Mouse (Mus musculus) liver, embryonic 11.5 days (tissue): ENCODE data around the gene Irf4. TPM values are rescaled to one million over a fixed set of nuclear protein-coding genes. Genes with fewer than 3 reads are reported as not detected.

Experiments
- ATAC-seq: fragments of 200-750 bp; cut with Nextera tagmentation; replicated peaks from 2 replicates; pipeline ENCODE4 v1.8.0; 2017; ENCODE audit warnings: moderate number of reproducible peaks, mild to moderate bottlenecking, moderate TSS enrichment, moderate library complexity; ENCODE audit not compliant: low FRiP score
- DNase-seq: peaks from one replicate; pipeline ENCODE4 v3.0.0-alpha.2; 2017; ENCODE audit warnings: low spot score
- H3K27ac ChIP-seq: fragments of 300-500 bp; sonication (generic); 2 replicates; pipeline ENCODE4 v1.5.1; 2014; ENCODE audit warnings: mild to moderate bottlenecking, low read depth, low read length, control low read depth
- H3K27me3 ChIP-seq: fragments of 300-500 bp; sonication (generic); replicated peaks from 2 replicates; pipeline ENCODE4 v1.6.1; 2014; ENCODE audit warnings: low read length, mixed read lengths; ENCODE audit not compliant: control insufficient read depth, insufficient read depth
- H3K36me3 ChIP-seq: fragments of 300-500 bp; sonication (generic); 2 replicates; pipeline ENCODE4 v1.6.1; 2014; ENCODE audit warnings: mild to moderate bottlenecking, low read length, moderate library complexity, mixed read lengths; ENCODE audit not compliant: control insufficient read depth, insufficient read depth
- H3K4me1 ChIP-seq: fragments of 300-500 bp; sonication (generic); replicated peaks from 2 replicates; pipeline ENCODE4 v1.6.1; 2014; ENCODE audit warnings: low read length, mixed read lengths; ENCODE audit not compliant: control insufficient read depth, insufficient read depth
- H3K4me2 ChIP-seq: fragments of 300-500 bp; sonication (generic); 2 replicates; pipeline ENCODE4 v1.6.1; 2014; ENCODE audit warnings: mild to moderate bottlenecking, control low read depth, moderate library complexity
- H3K4me3 ChIP-seq: fragments of 300-500 bp; sonication (generic); 2 replicates; pipeline ENCODE4 v1.5.1; 2014; ENCODE audit warnings: low read depth, low read length, control low read depth
- H3K9ac ChIP-seq: fragments of 300-500 bp; sonication (generic); 2 replicates; pipeline ENCODE4 v1.6.1; 2014; ENCODE audit warnings: low read depth, low read length, control low read depth
- H3K9me3 ChIP-seq: fragments of 300-500 bp; sonication (generic); 2 replicates; pipeline ENCODE4 v1.6.1; 2016; ENCODE audit warnings: low read length, inconsistent platforms, mixed read lengths; ENCODE audit not compliant: control insufficient read depth
- WGBS: fragments of 180-500 bp; shearing (Covaris S2); extraction: QIAGEN DNeasy Blood & Tissue Kit; methylation state at CpG from one replicate; pipeline ENCODE4 v1.1.7; 2014; 5-methylcytosine and 5-hydroxymethylcytosine counted together
- polyA plus RNA-seq: library from polyadenylated mRNA; unstranded; fragments of >200 nt; fragmentation: Nextera tagmentation; extraction: Ambion mirVana; gene quantifications from 2 replicates; pipeline ENCODE4 v1.2.1, GENCODE M21; 2014

Irf4 gene
- polyA plus RNA-seq, 1 experiment from 2014 or later = 0.14 TPM

GRCm38 (mm10) chr13:30764014-30764740 lies 15.2 kb downstream of the Irf4 start:
- DNase-seq = no peak
- 74% methylated on average over 8 of the region's 8 CpGs for WGBS
- Histone ChIP-seq H3K36me3 (no peaks in the 10 kb centered on the region), H3K4me2 (no peak overlapping the region), H3K9me3 (no peaks in the 10 kb centered on the region), H3K27ac (no peak overlapping the region), H3K27me3 (no peaks in the 10 kb centered on the region), H3K4me1 (no peaks in the 10 kb centered on the region), H3K9ac (no peak overlapping the region), H3K4me3 (no peak overlapping the region)
- no peak for ATAC-seq

GRCm38 (mm10) chr13:30765906-30766305 lies 16.9 kb downstream of the Irf4 start:
- no peak overlapping the region for H3K4me2 ChIP-seq
- H3K36me3 ChIP-seq = no peaks in the 10 kb centered on the region
- H3K4me3 ChIP-seq = no peak overlapping the region
- H3K4me1 ChIP-seq = no peaks in the 10 kb centered on the region
- H3K9me3 ChIP-seq = no peaks in the 10 kb centered on the region
- H3K9ac ChIP-seq = no peak overlapping the region
- H3K27ac ChIP-seq = no peak overlapping the region
- WGBS = 79% methylated on average over 5 of the region's 5 CpGs
- ATAC-seq (no peak), DNase-seq (no peak)
- H3K27me3 ChIP-seq = no peaks in the 10 kb centered on the region

GRCm38 (mm10) chr13:30766636-30767476 lies 17.8 kb downstream of the Irf4 start:
- no peaks in the 10 kb centered on the region for H3K9me3 ChIP-seq
- WGBS = 62% methylated on average over 5 of the region's 5 CpGs
- ATAC-seq = no peak

GRCm38 (mm10) chr13:30767477-30768127 lies 18.6 kb downstream of the Irf4 start:
- Histone ChIP-seq H3K9ac (no peak overlapping the region), H3K9me3 (no peaks in the 10 kb centered on the region), H3K4me3 (no peak overlapping the region), H3K27me3 (no peaks in the 10 kb centered on the region), H3K4me2 (no peak overlapping the region), H3K4me1 (no peaks in the 10 kb centered on the region), H3K36me3 (no peaks in the 10 kb centered on the region), H3K27ac (no peak overlapping the region)
- DNase-seq = no peak
- ATAC-seq = no peak
- WGBS = 68% methylated on average over 6 of the region's 6 CpGs

More at GRCm38 (mm10) chr13:30766636-30767476, 17.8 kb downstream of the Irf4 start:
- Histone ChIP-seq H3K4me3 (no peak overlapping the region), H3K9ac (no peak overlapping the region), H3K27me3 (no peaks in the 10 kb centered on the region), H3K27ac (no peak overlapping the region), H3K36me3 (no peaks in the 10 kb centered on the region), H3K4me1 (no peaks in the 10 kb centered on the region), H3K4me2 (no peak overlapping the region)
- no peak for DNase-seq

- Histone ChIP-seq H3K27me3 (no peaks in the 10 kb centered on the region), H3K9ac (no peak overlapping the region), H3K4me1 (no peaks in the 10 kb centered on the region), H3K27ac (no peak overlapping the region), H3K4me2 (no peak overlapping the region), H3K9me3 (no peaks in the 10 kb centered on the region), H3K4me3 (no peak overlapping the region), H3K36me3 (no peaks in the 10 kb centered on the region)
- no peak for ATAC-seq
- 55% methylated on average over 2 of the region's 2 CpGs for WGBS
- DNase-seq = no peak
These were observed 27.0 kb downstream of the Irf4 start for GRCm38 (mm10) chr13:30776021-30776420.

- WGBS = 58% methylated on average over 11 of the region's 11 CpGs
- DNase-seq (no peak), ATAC-seq (no peak)
- Histone ChIP-seq H3K4me1 (no peaks in the 10 kb centered on the region), H3K27me3 (no peaks in the 10 kb centered on the region), H3K9me3 (no peaks in the 10 kb centered on the region), H3K9ac (no peak overlapping the region), H3K4me2 (no peak overlapping the region), H3K4me3 (no peak overlapping the region), H3K36me3 (no peaks in the 10 kb centered on the region), H3K27ac (no peak overlapping the region)
These were observed 28.7 kb downstream of the Irf4 start for GRCm38 (mm10) chr13:30777678-30778179.

- Histone ChIP-seq H3K9me3 (no peaks in the 10 kb centered on the region), H3K4me3 (no peak overlapping the region), H3K36me3 (no peaks in the 10 kb centered on the region), H3K4me2 (no peak overlapping the region), H3K27ac (no peak overlapping the region), H3K27me3 (no peaks in the 10 kb centered on the region), H3K9ac (no peak overlapping the region), H3K4me1 (no peaks in the 10 kb centered on the region)
- DNase-seq (no peak), ATAC-seq (no peak)
- WGBS = 34% methylated on average over 2 of the region's 2 CpGs
These were observed 32.9 kb downstream of the Irf4 start for GRCm38 (mm10) chr13:30781905-30782304.

- Histone ChIP-seq H3K4me3 (no peak overlapping the region), H3K27me3 (no peaks in the 10 kb centered on the region), H3K4me2 (no peak overlapping the region), H3K9me3 (no peaks in the 10 kb centered on the region), H3K4me1 (no peaks in the 10 kb centered on the region), H3K36me3 (no peaks in the 10 kb centered on the region), H3K9ac (no peak overlapping the region), H3K27ac (no peak overlapping the region)
- ATAC-seq = no peak
- no peak for DNase-seq
- WGBS = 55% methylated on average over 8 of the region's 8 CpGs
These were observed 33.4 kb downstream of the Irf4 start for GRCm38 (mm10) chr13:30782419-30782818.
